Mouse (Mus musculus): ENCODE data around the gene Ntsr1. TPM values are rescaled to one million over a fixed set of nuclear protein-coding genes. Genes with fewer than 3 reads are reported as not detected.

The Ntsr1 gene
- polyA plus RNA-seq, 1 experiment: not detected

DNA sequence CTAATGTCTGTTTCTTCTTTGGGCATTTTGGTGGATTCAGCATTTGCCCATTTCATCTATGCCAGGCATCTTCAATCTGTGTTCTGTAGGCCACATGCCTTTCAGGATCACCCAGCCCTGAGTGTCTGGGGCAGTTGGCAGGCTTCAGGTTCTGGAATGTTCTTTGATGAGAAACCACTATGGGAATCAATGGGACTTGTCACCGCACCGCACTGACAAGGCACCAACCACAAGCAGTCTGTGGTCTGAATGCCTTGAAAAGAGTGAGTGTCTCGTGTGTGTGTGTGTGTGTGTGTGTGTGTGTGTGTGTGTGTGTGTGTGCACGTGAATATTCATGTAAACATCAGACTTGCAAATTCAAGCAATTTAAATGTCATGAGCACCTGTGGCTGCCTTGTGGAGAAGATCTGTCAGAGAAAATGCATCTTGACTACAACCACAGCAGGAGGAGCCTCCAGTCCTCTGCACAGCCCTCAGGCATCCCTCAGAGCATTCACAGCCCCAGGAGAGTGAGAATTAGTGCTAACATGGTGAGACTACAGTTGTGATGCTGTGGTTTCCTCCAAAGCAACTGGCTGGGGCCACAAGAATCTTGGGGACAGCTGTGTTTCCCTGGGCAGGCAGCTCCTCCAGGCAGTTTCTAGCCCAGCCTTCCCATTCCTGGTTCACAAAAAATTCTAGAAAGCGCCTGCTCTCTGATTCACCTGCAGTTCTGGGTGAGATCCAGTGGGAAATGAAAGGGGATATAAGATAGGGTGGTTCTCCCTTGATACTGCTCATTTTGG is 21.9 kb downstream of the Ntsr1 start:
- Histone ChIP-seq H3K9me3 (ENCODE audit: control insufficient read depth, low read length) (no peaks in the 10 kb centered on the region), H3K4me1 (ENCODE audit: control insufficient read depth) (no peaks in the 10 kb centered on the region), H3K36me3 (ENCODE audit: control insufficient read depth) (no peaks in the 10 kb centered on the region), H3K27me3 (ENCODE audit: control insufficient read depth) (peaks cover 5% of the 10 kb centered on the region; the same call in 1 of the 2 replicates), H3K4me3 (replicated peaks) (no peak overlapping the region)
- TF ChIP-seq GATA1 (IDR thresholded peaks at IDR 0.05; ENCODE audit: low read length): no peak
- no peak for TF ChIP-seq TAL1 (IDR thresholded peaks at IDR 0.05; ENCODE audit: low read length)

DNA sequence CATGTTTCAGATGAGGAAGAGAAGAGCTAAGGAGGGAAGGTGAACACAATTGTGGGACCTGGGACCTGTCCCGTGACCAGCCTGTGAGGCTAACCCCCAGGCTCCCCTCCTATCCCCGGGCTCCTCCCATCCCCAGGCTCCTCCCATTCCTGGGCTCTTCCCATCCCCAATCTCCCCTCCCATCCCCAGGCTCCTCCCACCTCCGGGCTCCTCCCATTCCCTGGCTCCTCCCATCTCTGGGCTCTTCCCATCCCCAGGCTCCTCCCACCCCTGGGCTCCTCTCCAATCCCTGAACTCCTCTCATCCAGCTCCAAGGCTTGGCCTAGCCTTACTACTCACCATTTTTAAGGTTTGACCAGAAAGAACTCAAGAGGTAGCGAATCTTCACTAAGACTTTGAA is 23.0 kb downstream of the Ntsr1 start:
- Histone ChIP-seq H3K9me3 (ENCODE audit: control insufficient read depth, low read length) (no peaks in the 10 kb centered on the region), H3K4me1 (ENCODE audit: control insufficient read depth) (no peaks in the 10 kb centered on the region), H3K36me3 (ENCODE audit: control insufficient read depth) (no peaks in the 10 kb centered on the region), H3K27me3 (ENCODE audit: control insufficient read depth) (peaks cover 5% of the 10 kb centered on the region; the same call in 1 of the 2 replicates), H3K4me3 (replicated peaks) (no peak overlapping the region)
- TF ChIP-seq TAL1 (IDR thresholded peaks at IDR 0.05; ENCODE audit: low read length): no peak
- no peak for TF ChIP-seq GATA1 (IDR thresholded peaks at IDR 0.05; ENCODE audit: low read length)

DNA sequence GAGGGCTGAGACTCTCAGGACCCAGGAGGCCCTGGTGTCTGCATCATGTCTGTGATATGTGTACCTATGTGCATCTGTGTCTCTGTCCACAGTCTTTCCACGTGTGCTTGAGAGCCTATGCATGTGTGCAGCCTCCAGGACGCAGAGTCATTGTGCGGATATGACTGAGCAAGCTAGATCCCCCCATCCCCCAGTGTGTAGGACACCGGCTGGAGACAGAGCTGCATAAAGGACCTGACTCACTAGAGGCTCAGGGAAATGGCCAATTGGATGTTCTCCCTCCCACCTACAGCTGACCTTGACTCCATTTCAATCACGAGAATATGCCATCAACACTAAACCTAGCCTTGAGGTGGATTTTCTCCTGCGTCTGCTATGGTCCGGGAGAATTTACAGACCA is 27.7 kb downstream of the Ntsr1 start:
- peaks cover 5% of the 10 kb centered on the region; the same call in 1 of the 2 replicates for H3K27me3 ChIP-seq (ENCODE audit: control insufficient read depth)
- H3K4me1 ChIP-seq (ENCODE audit: control insufficient read depth): no peaks in the 10 kb centered on the region
- TF ChIP-seq TAL1 (IDR thresholded peaks at IDR 0.05; ENCODE audit: low read length) (no peak), GATA1 (IDR thresholded peaks at IDR 0.05; ENCODE audit: low read length) (no peak)
- no peak overlapping the region for H3K4me3 ChIP-seq (replicated peaks)
- no peaks in the 10 kb centered on the region for H3K36me3 ChIP-seq (ENCODE audit: control insufficient read depth)
- no peaks in the 10 kb centered on the region for H3K9me3 ChIP-seq (ENCODE audit: control insufficient read depth, low read length)

DNA sequence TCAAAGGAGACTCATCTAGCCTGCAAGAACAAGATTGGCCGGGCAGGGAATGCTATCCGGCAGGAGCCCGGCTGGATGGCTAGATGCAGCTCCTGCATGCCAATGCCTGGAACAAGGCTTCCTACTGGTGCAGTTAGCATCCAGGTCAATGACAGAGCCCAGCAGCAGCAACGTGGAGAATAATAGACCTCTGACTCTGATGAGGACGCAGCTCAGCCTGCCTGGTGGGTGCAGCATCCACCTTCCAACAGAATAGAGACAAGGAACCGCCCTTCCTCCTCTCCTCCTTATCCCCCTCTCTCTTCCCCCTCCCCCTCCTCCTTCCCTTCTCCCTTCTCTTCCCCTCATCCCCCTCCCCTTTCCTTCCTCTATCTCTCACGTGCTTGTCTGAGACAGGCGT is 28.1 kb downstream of the Ntsr1 start:
- Histone ChIP-seq H3K4me1 (ENCODE audit: control insufficient read depth) (no peaks in the 10 kb centered on the region), H3K36me3 (ENCODE audit: control insufficient read depth) (no peaks in the 10 kb centered on the region), H3K27me3 (ENCODE audit: control insufficient read depth) (peaks cover 5% of the 10 kb centered on the region; the same call in 1 of the 2 replicates), H3K4me3 (replicated peaks) (no peak overlapping the region), H3K9me3 (ENCODE audit: control insufficient read depth, low read length) (no peaks in the 10 kb centered on the region)
- no peak for TF ChIP-seq GATA1 (IDR thresholded peaks at IDR 0.05; ENCODE audit: low read length)
- TF ChIP-seq TAL1 (IDR thresholded peaks at IDR 0.05; ENCODE audit: low read length): no peak

DNA sequence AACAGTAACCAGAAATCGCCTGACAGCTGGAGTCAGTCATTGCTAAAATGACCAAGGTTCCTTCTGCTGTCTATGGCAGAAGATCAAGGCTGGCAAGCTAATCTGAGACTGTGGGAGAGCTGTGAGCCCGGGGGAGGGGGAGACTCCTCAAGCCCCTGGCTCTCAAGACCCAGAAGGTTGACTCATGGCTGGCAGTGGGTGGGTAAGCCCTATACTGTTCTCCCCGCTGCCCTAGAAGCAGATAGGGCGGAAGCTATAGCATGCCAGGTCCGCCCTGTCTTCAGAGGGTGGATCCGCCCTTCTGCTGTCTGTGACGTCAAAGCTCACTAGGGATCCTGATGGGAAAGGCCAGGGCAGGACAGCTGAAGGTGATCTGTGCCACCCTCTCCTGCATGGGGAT is 30.4 kb downstream of the Ntsr1 start:
- Histone ChIP-seq H3K36me3 (ENCODE audit: control insufficient read depth) (no peaks in the 10 kb centered on the region), H3K4me3 (replicated peaks) (no peak overlapping the region), H3K4me1 (ENCODE audit: control insufficient read depth) (no peaks in the 10 kb centered on the region), H3K27me3 (ENCODE audit: control insufficient read depth) (peaks cover 2% of the 10 kb centered on the region; the same call in 1 of the 2 replicates), H3K9me3 (ENCODE audit: control insufficient read depth, low read length) (no peaks in the 10 kb centered on the region)
- TF ChIP-seq TAL1 (IDR thresholded peaks at IDR 0.05; ENCODE audit: low read length): no peak
- no peak for TF ChIP-seq GATA1 (IDR thresholded peaks at IDR 0.05; ENCODE audit: low read length)

DNA sequence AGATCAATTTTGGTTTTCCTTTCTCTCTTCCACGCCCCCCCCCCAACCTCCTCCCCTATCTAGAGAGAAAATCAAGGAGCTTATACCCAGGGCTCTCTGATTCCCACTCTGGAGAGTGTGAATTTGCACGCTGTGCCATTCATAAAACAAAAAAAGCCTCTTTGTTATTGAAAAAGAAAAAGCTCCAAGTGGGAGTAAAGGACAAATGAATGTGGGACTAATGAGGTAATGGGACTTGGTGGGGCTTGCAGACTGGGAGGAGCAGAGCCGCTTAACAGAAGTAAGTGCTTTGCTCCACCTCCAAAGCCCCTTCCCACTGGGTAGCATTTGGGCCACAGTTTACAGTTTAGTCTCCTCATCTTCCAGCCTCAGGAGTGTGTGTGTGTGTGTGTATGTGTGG is 30.8 kb downstream of the Ntsr1 start:
- no peak overlapping the region for H3K4me3 ChIP-seq (replicated peaks)
- TF ChIP-seq TAL1 (IDR thresholded peaks at IDR 0.05; ENCODE audit: low read length) (no peak), GATA1 (IDR thresholded peaks at IDR 0.05; ENCODE audit: low read length) (no peak)
- no peaks in the 10 kb centered on the region for H3K9me3 ChIP-seq (ENCODE audit: control insufficient read depth, low read length)
- peaks cover 2% of the 10 kb centered on the region; the same call in 1 of the 2 replicates for H3K27me3 ChIP-seq (ENCODE audit: control insufficient read depth)
- no peaks in the 10 kb centered on the region for H3K36me3 ChIP-seq (ENCODE audit: control insufficient read depth)
- no peaks in the 10 kb centered on the region for H3K4me1 ChIP-seq (ENCODE audit: control insufficient read depth)

DNA sequence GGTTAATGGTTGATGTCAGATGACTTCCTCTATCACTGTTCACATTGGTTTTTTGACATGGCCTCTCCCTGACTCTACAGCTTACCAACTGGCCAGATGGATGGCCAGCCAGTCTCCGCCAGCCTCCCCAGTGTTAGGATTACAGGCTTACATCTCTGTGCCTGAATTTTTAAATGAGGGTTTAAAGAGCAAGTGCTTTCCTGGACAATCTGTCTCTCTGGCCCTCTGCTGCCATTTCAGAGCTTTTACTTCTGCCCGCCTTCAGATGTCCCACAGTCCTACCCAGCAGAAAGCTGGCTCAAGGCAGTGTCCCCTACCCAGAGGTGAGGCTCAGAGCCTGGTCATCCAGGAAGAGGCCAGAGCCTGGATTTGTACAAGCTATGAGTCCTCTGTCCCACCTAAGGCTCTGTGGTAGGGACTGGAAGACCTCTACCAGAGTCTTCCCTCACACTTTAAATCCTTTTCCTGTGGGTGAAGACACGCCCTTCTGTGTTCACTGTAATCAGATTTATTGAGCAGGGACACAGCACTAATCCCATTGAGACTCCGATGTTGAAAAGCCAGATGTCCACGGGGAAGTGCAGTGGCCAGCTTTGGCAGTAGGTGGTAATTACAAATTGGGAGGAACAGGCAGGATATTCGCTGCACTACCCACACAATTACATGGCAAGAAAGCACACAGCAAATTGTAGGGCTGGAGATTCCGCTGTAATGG is 32.1 kb downstream of the Ntsr1 start:
- H3K36me3 ChIP-seq (ENCODE audit: control insufficient read depth): no peaks in the 10 kb centered on the region
- no peak overlapping the region for H3K4me3 ChIP-seq (replicated peaks)
- no peaks in the 10 kb centered on the region for H3K4me1 ChIP-seq (ENCODE audit: control insufficient read depth)
- no peaks in the 10 kb centered on the region for H3K9me3 ChIP-seq (ENCODE audit: control insufficient read depth, low read length)
- no peaks in the 10 kb centered on the region; the same call in 1 of the 2 replicates for H3K27me3 ChIP-seq (ENCODE audit: control insufficient read depth)
- no peak for TF ChIP-seq GATA1 (IDR thresholded peaks at IDR 0.05; ENCODE audit: low read length)
- TF ChIP-seq TAL1 (IDR thresholded peaks at IDR 0.05; ENCODE audit: low read length): no peak

DNA sequence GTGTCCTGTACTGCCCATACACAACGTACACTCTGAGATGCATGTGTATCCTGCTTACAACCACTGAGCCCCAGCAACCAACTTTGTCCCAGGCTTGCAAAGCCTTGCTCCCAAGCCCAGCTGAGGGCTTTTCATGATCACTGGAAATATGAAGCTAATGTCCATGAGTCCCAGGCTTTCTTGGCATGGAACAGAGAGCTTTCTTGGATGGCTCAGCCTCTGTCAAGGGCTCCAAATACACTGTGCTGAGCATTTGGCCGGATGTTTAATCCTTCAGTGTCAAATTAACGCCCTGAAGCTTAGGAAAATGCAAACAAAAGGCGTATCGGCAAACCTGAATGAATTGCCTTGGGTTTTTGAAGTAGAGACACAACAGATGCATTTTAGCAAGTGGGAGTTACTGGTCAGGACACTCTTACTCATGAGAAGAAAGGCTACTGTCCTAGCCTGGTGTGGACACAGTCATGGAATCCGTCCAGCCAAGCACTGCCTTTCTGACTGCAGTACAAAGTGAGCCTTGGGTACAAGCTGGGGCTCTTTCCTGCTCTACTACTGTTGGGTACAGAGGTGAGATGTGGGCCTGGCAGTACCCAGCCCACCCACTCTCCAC is 32.7 kb downstream of the Ntsr1 start:
- Histone ChIP-seq H3K4me1 (ENCODE audit: control insufficient read depth) (no peaks in the 10 kb centered on the region), H3K4me3 (replicated peaks) (no peak overlapping the region), H3K9me3 (ENCODE audit: control insufficient read depth, low read length) (no peaks in the 10 kb centered on the region), H3K36me3 (ENCODE audit: control insufficient read depth) (no peaks in the 10 kb centered on the region), H3K27me3 (ENCODE audit: control insufficient read depth) (no peaks in the 10 kb centered on the region; the same call in 1 of the 2 replicates)
- no peak for TF ChIP-seq TAL1 (IDR thresholded peaks at IDR 0.05; ENCODE audit: low read length)
- TF ChIP-seq GATA1 (IDR thresholded peaks at IDR 0.05; ENCODE audit: low read length): no peak

DNA sequence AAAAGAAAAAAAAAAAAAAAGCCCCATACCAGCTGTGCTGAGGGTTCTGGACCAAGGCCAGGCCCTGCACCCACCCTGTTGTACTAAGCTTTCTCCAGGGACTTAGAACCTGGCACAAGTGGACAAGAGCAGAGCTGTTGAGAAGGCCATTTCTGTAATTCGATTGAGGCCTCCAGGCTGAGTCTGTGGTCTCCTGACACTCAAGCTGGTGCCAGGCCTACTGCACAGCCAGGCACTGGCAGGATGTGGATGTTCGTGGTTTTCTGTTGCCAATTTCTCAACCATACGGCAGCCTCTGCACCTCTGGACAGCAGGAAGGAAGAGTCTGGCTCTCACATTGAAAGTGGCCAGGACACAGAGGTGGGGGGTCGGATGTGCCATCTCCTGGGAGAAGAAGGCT is 33.5 kb downstream of the Ntsr1 start:
- H3K36me3 ChIP-seq (ENCODE audit: control insufficient read depth): no peaks in the 10 kb centered on the region
- H3K4me1 ChIP-seq (ENCODE audit: control insufficient read depth): no peaks in the 10 kb centered on the region
- no peaks in the 10 kb centered on the region for H3K27me3 ChIP-seq (ENCODE audit: control insufficient read depth)
- TF ChIP-seq GATA1 (IDR thresholded peaks at IDR 0.05; ENCODE audit: low read length) (no peak), TAL1 (IDR thresholded peaks at IDR 0.05; ENCODE audit: low read length) (no peak)
- no peak overlapping the region for H3K4me3 ChIP-seq (replicated peaks)
- no peaks in the 10 kb centered on the region for H3K9me3 ChIP-seq (ENCODE audit: control insufficient read depth, low read length)

Data from erythroblast, embryonic 14.5 days (primary cell).